Mouse (Mus musculus) myocyte (in vitro differentiated cells): ENCODE data around the gene Polm. TPM values are rescaled to one million over a fixed set of nuclear protein-coding genes. Genes with fewer than 3 reads are reported as not detected.
A peak's percentile ranks its signal among the peaks of the same experiment; 100 is the strongest.

Experiments
- H3K27me3 ChIP-seq: one replicate; pipeline ENCODE4 v1.6.1; 2011; ENCODE audit not compliant: control insufficient read depth, insufficient read depth, insufficient read length
- H3K36me3 ChIP-seq: one replicate; pipeline ENCODE4 v1.6.1; 2011; ENCODE audit not compliant: control insufficient read depth, insufficient read depth
- H3K4me2 ChIP-seq: one replicate; pipeline ENCODE4 v1.6.1; 2011; ENCODE audit warnings: low read depth, control low read depth
- H3K4me3 ChIP-seq: one replicate; pipeline ENCODE4 v1.5.1; 2011; ENCODE audit warnings: mild to moderate bottlenecking, control low read depth, moderate library complexity
- H3K79me2 ChIP-seq: one replicate; pipeline ENCODE4 v1.6.1; 2011; ENCODE audit not compliant: control insufficient read depth, insufficient read depth
- H3ac ChIP-seq: one replicate; pipeline ENCODE4 v1.6.1; 2011; ENCODE audit not compliant: control insufficient read depth, insufficient read length
- CEBPB ChIP-seq: IDR thresholded peaks from 2 replicates; pipeline ENCODE4 v1.6.1; 2011; ENCODE audit warnings: mild to moderate bottlenecking, moderate library complexity; ENCODE audit not compliant: poor library complexity, insufficient read depth, severe bottlenecking
- E2F4 ChIP-seq: IDR thresholded peaks from one replicate; pipeline ENCODE4 v1.6.1; 2011; ENCODE audit warnings: mild to moderate bottlenecking, control low read depth, moderate library complexity; ENCODE audit not compliant: insufficient read depth
- MAX ChIP-seq: IDR thresholded peaks from one replicate; pipeline ENCODE4 v1.6.1; 2011; ENCODE audit warnings: low read depth, mild to moderate bottlenecking, control low read depth
- MYOD1 ChIP-seq, 3 experiments: IDR thresholded peaks; one replicate each; pipeline ENCODE4 v1.6.1; 2011; ENCODE audit warnings: control low read depth in 2 of 3, low read depth in 2 of 3, mild to moderate bottlenecking in 2 of 3, moderate library complexity in 1 of 3; ENCODE audit not compliant: insufficient read length in 2 of 3, control insufficient read depth in 1 of 3
- MYOG ChIP-seq, 3 experiments: IDR thresholded peaks; one replicate each; pipeline ENCODE4 v1.6.1; 2011; ENCODE audit warnings: control low read depth in 2 of 3, low read depth in 2 of 3, mild to moderate bottlenecking in 2 of 3; ENCODE audit not compliant: insufficient read length in 2 of 3, control insufficient read depth in 1 of 3, insufficient read depth in 1 of 3
- POLR2A ChIP-seq: IDR thresholded peaks from one replicate; pipeline ENCODE4 v1.6.1; 2011; ENCODE audit warnings: low read depth, mild to moderate bottlenecking, control low read depth, moderate library complexity; ENCODE audit not compliant: insufficient read length
- POLR2AphosphoS2 ChIP-seq: IDR thresholded peaks from one replicate; pipeline ENCODE4 v1.6.1; 2011; ENCODE audit warnings: low read depth, control low read depth; ENCODE audit not compliant: insufficient read length
- REST ChIP-seq: IDR thresholded peaks from one replicate; pipeline ENCODE4 v1.6.1; 2011; ENCODE audit warnings: mild to moderate bottlenecking, control low read depth, moderate library complexity; ENCODE audit not compliant: insufficient read depth, insufficient read length
- SRF ChIP-seq: IDR thresholded peaks from one replicate; pipeline ENCODE4 v1.6.1; 2011; ENCODE audit warnings: low read depth; ENCODE audit not compliant: control insufficient read depth, insufficient read length
- TCF12 ChIP-seq: IDR thresholded peaks from one replicate; pipeline ENCODE4 v1.6.1; 2011; ENCODE audit warnings: mild to moderate bottlenecking, control low read depth; ENCODE audit not compliant: poor library complexity, insufficient read depth, severe bottlenecking
- TCF3 ChIP-seq: IDR thresholded peaks from one replicate; pipeline ENCODE4 v1.6.1; 2011; ENCODE audit warnings: low read depth, control low read depth; ENCODE audit not compliant: insufficient read length
- USF1 ChIP-seq: IDR thresholded peaks from one replicate; pipeline ENCODE4 v1.6.1; 2011; ENCODE audit warnings: low read depth, mild to moderate bottlenecking, control low read depth, moderate library complexity
- polyA plus RNA-seq: library from polyadenylated mRNA; unstranded; fragments of >200 nt; fragmentation: generic; extraction: Trizol; gene quantifications from one replicate; pipeline ENCODE4 v1.2.1, GENCODE M21; 2012; ENCODE audit warnings: missing spikeins

Gene Polm
- polyA plus RNA-seq, 1 experiment, result 4.3 TPM

DNA sequence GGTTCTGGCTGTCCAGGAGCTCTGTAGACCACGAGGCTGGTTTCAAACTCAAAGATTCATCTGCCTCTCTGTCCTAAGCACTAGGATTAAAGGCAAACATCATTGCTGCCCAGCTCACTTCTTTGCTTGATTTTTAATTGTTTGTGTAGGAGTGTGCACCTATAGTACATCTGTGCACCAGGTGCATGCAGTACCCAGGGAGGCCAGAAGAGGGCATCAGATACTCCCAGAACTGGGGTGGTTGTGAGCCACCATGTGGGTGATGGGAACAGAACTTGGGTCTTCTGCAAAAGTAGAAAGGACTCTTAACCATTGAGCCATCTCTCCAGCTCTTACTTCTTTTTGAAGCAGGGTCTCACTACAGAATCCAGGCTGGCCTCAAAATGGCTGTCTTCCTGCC, 20.9 kb upstream of the Polm start:
- Histone ChIP-seq H3ac (no peak overlapping the region), H3K4me3 (no peak overlapping the region), H3K27me3 (no peaks in the 10 kb centered on the region), H3K79me2 (peaks cover 3% of the 10 kb centered on the region), H3K36me3 (no peaks in the 10 kb centered on the region), H3K4me2 (no peak overlapping the region)
- TF ChIP-seq USF1 (no peak), POLR2A (no peak), MYOD1 (IDR thresholded peaks at IDR 0.05; ENCODE audit: control insufficient read depth in 1 of 3, insufficient read length in 2 of 3, low read depth in 2 of 3) (no peak), SRF (no peak), POLR2AphosphoS2 (no peak), TCF3 (no peak), TCF12 (no peak), CEBPB (no peak)

GRCm38 (mm10) chr11:5856479-5857130, 18.8 kb upstream of the Polm start:
- H3ac ChIP-seq, result no peak overlapping the region
- no peaks in the 10 kb centered on the region for H3K79me2 ChIP-seq
- no peaks in the 10 kb centered on the region for H3K27me3 ChIP-seq
- H3K36me3 ChIP-seq, result no peaks in the 10 kb centered on the region
- H3K4me2 ChIP-seq, result peak overlapping the region; percentile 57
- no peak overlapping the region for H3K4me3 ChIP-seq
- TF ChIP-seq USF1, result no peak
- TF ChIP-seq MYOD1 (IDR thresholded peaks at IDR 0.05; ENCODE audit: control insufficient read depth in 1 of 3, insufficient read length in 2 of 3, low read depth in 2 of 3), result no peak
- no peak for TF ChIP-seq TCF12
- TF ChIP-seq E2F4, result no peak
- TF ChIP-seq CEBPB, result no peak
- no peak for TF ChIP-seq REST
- no peak for TF ChIP-seq MYOG (IDR thresholded peaks at IDR 0.05; ENCODE audit: control insufficient read depth in 1 of 3, insufficient read depth in 1 of 3, insufficient read length in 2 of 3, low read depth in 2 of 3)
- TF ChIP-seq POLR2A, result no peak
- TF ChIP-seq SRF, result no peak
- TF ChIP-seq TCF3, result no peak
- no peak for TF ChIP-seq POLR2AphosphoS2
- TF ChIP-seq MAX, result no peak

DNA sequence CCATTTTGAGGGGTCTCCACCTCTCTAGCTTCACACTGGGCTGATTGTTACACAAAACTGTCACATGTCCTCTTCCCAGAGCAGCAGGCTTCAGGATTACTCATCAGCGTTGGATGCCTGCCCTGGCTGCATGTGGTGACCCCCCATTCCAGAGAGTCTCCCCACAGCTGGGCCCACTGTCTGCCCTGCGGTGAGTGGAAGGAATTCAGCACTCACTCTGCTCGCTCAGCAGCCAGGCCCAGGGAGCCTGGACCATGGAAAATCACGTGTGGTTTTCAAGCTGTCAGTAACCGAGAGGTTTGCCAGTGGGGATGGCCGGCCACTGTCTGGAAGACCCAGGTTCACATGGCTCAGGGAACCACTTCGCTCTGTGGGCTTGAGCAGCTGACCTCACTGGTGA, 18.1 kb upstream of the Polm start:
- Histone ChIP-seq H3K27me3 (no peaks in the 10 kb centered on the region), H3K79me2 (no peaks in the 10 kb centered on the region), H3K36me3 (no peaks in the 10 kb centered on the region), H3ac (no peak overlapping the region), H3K4me2 (peak overlapping the region; percentile 57), H3K4me3 (no peak overlapping the region)
- TF ChIP-seq USF1 (peak; percentile 78), SRF (no peak), MYOD1 (IDR thresholded peaks at IDR 0.05; ENCODE audit: control insufficient read depth in 1 of 3, insufficient read length in 2 of 3, low read depth in 2 of 3) (peak in 2 of 3 experiments; percentile 79 to 80), TCF3 (peak; percentile 57), TCF12 (peak; percentile 62), POLR2A (no peak), MYOG (IDR thresholded peaks at IDR 0.05; ENCODE audit: control insufficient read depth in 1 of 3, insufficient read depth in 1 of 3, insufficient read length in 2 of 3, low read depth in 2 of 3) (peak in 1 of 3 experiments; percentile 80)

DNA sequence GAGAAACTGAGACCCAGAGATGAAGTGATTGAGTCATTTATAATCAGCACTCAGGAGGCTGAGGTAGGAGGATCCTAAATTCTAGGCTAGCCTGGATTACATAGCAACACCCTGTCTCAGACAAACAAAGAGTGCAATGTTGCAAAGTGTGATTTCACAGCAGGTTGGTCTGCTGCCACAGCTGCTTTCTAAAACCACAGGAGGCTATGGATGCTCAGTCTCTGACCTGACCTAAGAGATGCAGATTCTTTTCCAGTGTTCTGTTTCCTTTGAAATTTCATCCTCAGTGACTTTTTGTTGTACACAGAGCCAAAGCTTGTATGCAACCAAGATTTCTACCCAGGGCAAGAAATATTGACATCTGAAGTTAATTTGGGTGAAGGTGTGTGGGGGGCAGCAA, 17.7 kb upstream of the Polm start:
- H3ac ChIP-seq, result no peak overlapping the region
- peak overlapping the region; percentile 57 for H3K4me2 ChIP-seq
- no peaks in the 10 kb centered on the region for H3K79me2 ChIP-seq
- H3K36me3 ChIP-seq, result no peaks in the 10 kb centered on the region
- TF ChIP-seq MYOD1 (IDR thresholded peaks at IDR 0.05; ENCODE audit: control insufficient read depth in 1 of 3, insufficient read length in 2 of 3, low read depth in 2 of 3) (peak in 2 of 3 experiments; percentile 53 to 63), CEBPB (peak; percentile 44; the same call in 1 of the 2 replicates), POLR2A (no peak)
- H3K27me3 ChIP-seq, result no peaks in the 10 kb centered on the region
- no peak overlapping the region for H3K4me3 ChIP-seq

- TF ChIP-seq MYOD1 (IDR thresholded peaks at IDR 0.05; ENCODE audit: control insufficient read depth in 1 of 3, insufficient read length in 2 of 3, low read depth in 2 of 3) (no peak), TCF12 (no peak), CEBPB (no peak), USF1 (no peak), MAX (no peak), MYOG (IDR thresholded peaks at IDR 0.05; ENCODE audit: control insufficient read depth in 1 of 3, insufficient read depth in 1 of 3, insufficient read length in 2 of 3, low read depth in 2 of 3) (no peak), SRF (no peak), POLR2AphosphoS2 (no peak), POLR2A (no peak), TCF3 (no peak), REST (no peak), E2F4 (no peak)
- H3ac ChIP-seq, result no peak overlapping the region
- H3K4me3 ChIP-seq, result no peak overlapping the region
- H3K79me2 ChIP-seq, result no peaks in the 10 kb centered on the region
- no peaks in the 10 kb centered on the region for H3K27me3 ChIP-seq
- peak overlapping the region; percentile 16 for H3K4me2 ChIP-seq
- no peaks in the 10 kb centered on the region for H3K36me3 ChIP-seq
Measured at GRCm38 (mm10) chr11:5852314-5852713, 14.5 kb upstream of the Polm start.
